Mouse (Mus musculus) testis, adult 2 months (tissue): ENCODE results near the gene Cdc42bpg.

ENCODE experiments used
- CTCF ChIP-seq: fragments of 200-500 bp; IDR thresholded peaks from 2 replicates; pipeline ENCODE4 v1.5.1; 2012; ENCODE audit warnings: low read depth, mild to moderate bottlenecking, inconsistent platforms, low read length, moderate library complexity; ENCODE audit not compliant: control insufficient read depth, insufficient read depth, insufficient replicate concordance
- POLR2A ChIP-seq: fragments of 200-500 bp; IDR thresholded peaks from 2 replicates; pipeline ENCODE4 v1.6.1; 2012; ENCODE audit warnings: low read depth, mild to moderate bottlenecking, inconsistent platforms, low read length, moderate library complexity; ENCODE audit not compliant: control insufficient read depth

DNA sequence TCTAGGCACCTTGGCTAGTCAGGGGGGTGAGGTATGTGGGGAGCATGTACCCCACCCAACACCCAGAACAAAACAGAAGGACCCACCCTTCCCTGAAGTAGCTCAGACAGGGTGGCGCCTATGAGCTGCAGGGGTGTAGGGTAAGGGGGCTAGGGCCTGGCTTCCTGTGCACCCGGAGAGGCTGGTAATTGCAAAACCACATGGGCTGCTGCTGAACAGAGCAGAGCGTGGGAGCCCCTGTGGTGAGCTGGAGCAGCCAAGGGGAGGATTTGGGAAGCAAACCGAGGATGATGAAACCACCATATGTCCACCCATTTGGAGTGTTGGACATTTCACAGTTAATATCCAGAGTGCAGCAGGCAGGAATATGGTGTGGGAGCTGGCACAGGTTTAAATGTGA is 3.7 kb upstream of the Cdc42bpg start:
- TF ChIP-seq CTCF: no peak
- TF ChIP-seq POLR2A: no peak
